Comparison of ENCODE assay signal across 8 mouse cellular contexts in the genomic region with DNA sequence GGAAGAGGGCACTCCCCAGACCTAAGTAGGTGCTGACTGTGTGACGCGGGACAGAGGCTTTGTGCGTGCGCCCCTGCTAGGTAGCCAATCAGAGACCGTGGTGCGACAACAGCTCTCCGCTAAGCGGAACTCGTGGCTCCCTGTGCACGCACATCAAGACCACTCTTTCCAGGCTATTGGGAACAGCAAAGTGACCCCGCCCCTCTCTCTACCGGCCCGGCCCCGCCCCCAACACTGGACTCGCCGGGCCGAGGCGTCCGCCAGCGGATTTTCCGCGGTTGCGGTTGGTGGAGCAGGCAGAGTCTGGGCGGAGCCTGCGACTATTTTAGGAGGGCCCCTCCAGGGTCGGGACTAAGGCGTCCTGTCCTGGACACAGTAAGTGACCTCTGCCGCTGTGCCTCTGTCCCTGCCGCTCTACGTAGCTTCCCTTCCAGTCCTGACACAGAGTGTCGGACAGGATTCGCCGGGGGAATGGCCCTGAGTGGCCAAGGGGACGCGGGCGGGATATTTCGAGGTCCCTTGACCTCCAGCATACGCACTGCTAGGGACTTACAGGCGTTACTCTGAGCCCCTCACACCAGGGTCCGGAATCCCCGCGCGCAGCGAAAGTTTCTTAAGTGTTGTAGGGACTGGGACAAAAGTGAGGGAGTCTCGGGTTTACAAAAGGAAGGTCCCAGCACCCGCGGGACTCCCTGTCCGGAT. TPM values are rescaled to one million over a fixed set of nuclear protein-coding genes. Genes with fewer than 3 reads are reported as not detected.
A peak's percentile ranks its signal among the peaks of the same experiment; 100 is the strongest.
DNase-seq lines count a peak whose midpoint lies in the region; ATAC-seq lines count a peak whose summit lies in the region.

A gene (plus strand): TSS at position 161 of the 702 bp plus-strand sequence.

- H3K27me3 ChIP-seq in heart, embryonic 16.5 days (ENCODE audit: control insufficient read depth, insufficient read depth, low read length), result peaks cover 59% of the 10 kb centered on the region
- H3K27me3 ChIP-seq in megakaryocyte, embryonic 14.5 days (replicated peaks), result peaks cover 33% of the 10 kb centered on the region

- intact Hi-C loops in left cerebral cortex, postnatal 25 days (cut with DNase I), result no loop called here

- no peaks in the 10 kb centered on the region for H3K9me3 ChIP-seq in heart, embryonic 16.5 days (replicated peaks; ENCODE audit: control insufficient read depth, low read length)
- H3K9me3 ChIP-seq in megakaryocyte, embryonic 14.5 days, result peaks cover 4% of the 10 kb centered on the region; the same call in 1 of the 2 replicates

- peak; percentile 65 for ATAC-seq in erythroblast, adult 5-6 weeks (replicated peaks; ENCODE audit: low FRiP score, poor library complexity, severe bottlenecking)
- ATAC-seq in heart, embryonic 16.5 days (replicated peaks; ENCODE audit: extremely low read depth, insufficient read depth, low FRiP score), result peak; percentile 89

- H3K9ac ChIP-seq in heart, embryonic 16.5 days (ENCODE audit: low read length), result peak within 1 kb of the TSS; percentile 71

- 1% methylated on average over 48 of the region's 48 CpGs for WGBS in heart, embryonic 16.5 days

- H3K4me1 ChIP-seq in heart, embryonic 16.5 days (ENCODE audit: control insufficient read depth, insufficient read depth, low read length), result peaks cover 14% of the 10 kb centered on the region
- peaks cover 84% of the 10 kb centered on the region for H3K4me1 ChIP-seq in megakaryocyte, embryonic 14.5 days

- H3K4me3 ChIP-seq in heart, embryonic 16.5 days (ENCODE audit: low read length), result peak within 1 kb of the TSS; percentile 59
- H3K4me3 ChIP-seq in megakaryocyte, embryonic 14.5 days (replicated peaks), result peak within 1 kb of the TSS; percentile 94

- no peaks in the 10 kb centered on the region for H3K36me3 ChIP-seq in heart, embryonic 16.5 days (ENCODE audit: control insufficient read depth, insufficient read depth)
- H3K36me3 ChIP-seq in megakaryocyte, embryonic 14.5 days (replicated peaks; ENCODE audit: low read length), result peaks cover 31% of the 10 kb centered on the region

- H3K27ac ChIP-seq in heart, embryonic 16.5 days (ENCODE audit: low read length), result peak within 1 kb of the TSS; percentile 32; the same call in 1 of the 2 replicates

- DNase-seq in 3134 (ENCODE audit: extremely low read depth, insufficient read length, low spot score), result peak; percentile 90
- DNase-seq in ZHBTc4 (ENCODE audit: low read depth, low spot score), result peak; percentile 75
- DNase-seq in kidney, postnatal 25 days, result peak; percentile 89 to 94
- peak; percentile 87 to 91 for DNase-seq in spleen, postnatal 10 days (ENCODE audit: low spot score in 2 of 2)
- DNase-seq in left cerebral cortex, postnatal 25 days (ENCODE audit: low spot score in 2 of 2), result no peak

- peak within 1 kb of the TSS; percentile 86 for H3K4me2 ChIP-seq in heart, embryonic 16.5 days (ENCODE audit: low read depth, low read length)

RNA-seq across cellular contexts. Expression of the gene that starts here (rescaled TPM):
- 121 and 131 TPM in 2 replicates for total RNA-seq in erythroblast, adult 5-6 weeks (2015; ENCODE audit: low replicate concordance)
- 287 and 456 TPM in 2 replicates for total RNA-seq in erythroblast, adult 5-6 weeks (2017; ENCODE audit: low replicate concordance)
- 3.2 and 4.8 TPM in 2 replicates for polyA plus RNA-seq in heart, embryonic 16.5 days (2015; fragmentation: Nextera tagmentation; extraction: Ambion mirVana)
- polyA plus RNA-seq in megakaryocyte, embryonic 14.5 days (2012; ENCODE audit: insufficient read depth, low replicate concordance), result 1.1 and 11.3 TPM in 2 replicates
- total RNA-seq in left cerebral cortex, postnatal 25 days (2021), result under 1 TPM; 0.53 to 0.66 TPM

Comparison
In these comparisons a context has a peak if more than half of its experiments do, and no peak if none do; other contexts are left out.
1. RNA of the gene that starts here (total RNA-seq): 121 to 456 TPM in erythroblast, adult 5-6 weeks; 0.53 to 0.66 TPM in left cerebral cortex, postnatal 25 days; every median in the first group is over 10 times any median in the second.
2. DNase-seq: peak in 3134 (single experiment), ZHBTc4 (single experiment), kidney, postnatal 25 days (2 of 2) and spleen, postnatal 10 days (2 of 2); none in left cerebral cortex, postnatal 25 days (0 of 2).